Comparison of ENCODE assay signal across 16 mouse cellular contexts in the genomic region with DNA sequence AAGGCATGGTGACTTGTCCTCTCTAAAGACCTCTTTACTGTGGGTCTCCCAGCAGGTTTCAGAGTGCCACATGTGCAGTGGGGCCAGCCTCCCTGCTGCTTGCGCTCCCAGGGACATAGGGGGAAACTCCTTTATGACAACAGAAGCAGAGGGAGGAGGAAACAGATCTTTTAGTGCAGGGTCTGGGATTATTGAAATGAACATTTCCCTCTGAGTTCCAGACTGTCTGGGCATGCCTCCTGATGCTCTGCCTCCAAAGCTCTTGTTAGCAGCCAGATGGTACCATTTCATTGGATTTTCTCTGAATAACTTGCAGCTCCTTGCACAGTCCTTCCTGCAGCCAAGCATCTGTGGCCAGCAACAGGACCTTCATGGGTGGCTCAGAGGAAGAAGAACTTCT.
"Had no signal": no experiment of that assay in that cellular context is flagged by ENCODE, and none has a peak within 500 bp of the region (broad histone marks: within the 10 kb centered on the region; RNA-seq: fewer than 3 reads in every experiment).

No protein-coding gene starts in this region.

- H3K27ac ChIP-seq: kidney, postnatal 0 days; left cerebral cortex, adult 2 months; liver, embryonic 14.5 days; macrophage; midbrain, embryonic 12.5 days; midbrain, embryonic 15.5 days; neural tube, embryonic 12.5 days; neural tube, embryonic 15.5 days; stomach, embryonic 15.5 days had no signal

- H3K4me3 ChIP-seq: left cerebral cortex, adult 2 months; midbrain, embryonic 12.5 days; midbrain, embryonic 15.5 days; neural tube, embryonic 12.5 days; neural tube, embryonic 15.5 days; stomach, embryonic 15.5 days had no signal

- DNase-seq: kidney, adult 2 months; liver, postnatal 0 days; lung, embryonic 14.5 days; right cerebral cortex, adult 18-20 months; right cerebral cortex, postnatal 14 days; right cerebral cortex, postnatal 4 days; thymus, postnatal 25 days had no signal

- H3K4me1 ChIP-seq: midbrain, embryonic 12.5 days; midbrain, embryonic 15.5 days; neural tube, embryonic 12.5 days; neural tube, embryonic 15.5 days; stomach, embryonic 15.5 days had no signal

- H3K9me3 ChIP-seq: midbrain, embryonic 12.5 days; midbrain, embryonic 15.5 days; neural tube, embryonic 12.5 days; neural tube, embryonic 15.5 days; stomach, embryonic 15.5 days had no signal

- H3K9ac ChIP-seq: liver, embryonic 14.5 days; liver, postnatal 0 days; lung, embryonic 14.5 days; midbrain, embryonic 12.5 days; midbrain, embryonic 15.5 days; neural tube, embryonic 12.5 days; neural tube, embryonic 15.5 days; stomach, embryonic 15.5 days had no signal

- H3K27me3 ChIP-seq: midbrain, embryonic 12.5 days; midbrain, embryonic 15.5 days; neural tube, embryonic 12.5 days; neural tube, embryonic 15.5 days; stomach, embryonic 15.5 days had no signal

- H3K36me3 ChIP-seq: midbrain, embryonic 12.5 days; midbrain, embryonic 15.5 days; neural tube, embryonic 12.5 days; neural tube, embryonic 15.5 days; stomach, embryonic 15.5 days had no signal
